Mouse (Mus musculus) embryonic facial prominence, embryonic 14.5 days (tissue): ENCODE results near the gene Sun2. TPM values are rescaled to one million over a fixed set of nuclear protein-coding genes. Genes with fewer than 3 reads are reported as not detected.

ENCODE experiments used
- ATAC-seq: fragments of 200-750 bp; cut with Nextera tagmentation; 2 replicates; pipeline ENCODE4 v1.8.0; 2017; ENCODE audit warnings: low read depth, moderate number of reproducible peaks, moderate TSS enrichment
- DNase-seq: peaks from one replicate; pipeline ENCODE4 v3.0.0-alpha.2; 2015; ENCODE audit warnings: low spot score
- H3K27ac ChIP-seq: fragments of 300-500 bp; sonication (generic); replicated peaks from 2 replicates; pipeline ENCODE4 v1.5.1; 2014; ENCODE audit warnings: low read depth, mild to moderate bottlenecking, low read length, moderate library complexity
- H3K27me3 ChIP-seq: fragments of 300-500 bp; sonication (generic); replicated peaks from 2 replicates; pipeline ENCODE4 v1.6.1; 2014; ENCODE audit warnings: low read length; ENCODE audit not compliant: control insufficient read depth, insufficient read depth
- H3K36me3 ChIP-seq: fragments of 300-500 bp; sonication (generic); 2 replicates; pipeline ENCODE4 v1.6.1; 2014; ENCODE audit warnings: low read length, mixed read lengths; ENCODE audit not compliant: control insufficient read depth, insufficient read depth
- H3K4me1 ChIP-seq: fragments of 300-500 bp; sonication (generic); 2 replicates; pipeline ENCODE4 v1.6.1; 2014; ENCODE audit warnings: antibody characterized with exemption, low read length; ENCODE audit not compliant: control insufficient read depth, insufficient read depth
- H3K4me2 ChIP-seq: fragments of 300-500 bp; sonication (generic); 2 replicates; pipeline ENCODE4 v1.6.1; 2014; ENCODE audit warnings: low read depth, mild to moderate bottlenecking, low read length, moderate library complexity, mixed read lengths
- H3K4me3 ChIP-seq: fragments of 300-500 bp; sonication (generic); 2 replicates; pipeline ENCODE4 v1.5.1; 2014; ENCODE audit warnings: low read depth, mild to moderate bottlenecking, low read length
- H3K9ac ChIP-seq: fragments of 300-500 bp; sonication (generic); 2 replicates; pipeline ENCODE4 v1.6.1; 2014; ENCODE audit warnings: low read depth, mild to moderate bottlenecking, low read length, moderate library complexity, mixed read lengths
- H3K9me3 ChIP-seq: fragments of 300-500 bp; sonication (generic); 2 replicates; pipeline ENCODE4 v1.6.1; 2016; ENCODE audit warnings: low read length; ENCODE audit not compliant: control insufficient read depth
- WGBS: fragments of 180-500 bp; shearing (Covaris S2); extraction: QIAGEN DNeasy Blood & Tissue Kit; methylation state at CpG from one replicate; pipeline ENCODE4 v1.1.7; 2014; 5-methylcytosine and 5-hydroxymethylcytosine counted together
- polyA plus RNA-seq: library from polyadenylated mRNA; unstranded; fragments of >200 nt; fragmentation: Nextera tagmentation; extraction: Ambion mirVana; gene quantifications from 2 replicates; pipeline ENCODE4 v1.2.1, GENCODE M21; 2014

Sun2 gene
- polyA plus RNA-seq, 1 experiment from 2014 or later: 5.9 TPM

- Histone ChIP-seq H3K27me3 (no peaks in the 10 kb centered on the region), H3K4me1 (peaks cover 38% of the 10 kb centered on the region), H3K9ac (peak overlapping the region; percentile 95), H3K27ac (no peak overlapping the region), H3K4me3 (peak overlapping the region; percentile 72), H3K36me3 (no peaks in the 10 kb centered on the region), H3K9me3 (no peaks in the 10 kb centered on the region), H3K4me2 (peak overlapping the region; percentile 88)
- ATAC-seq: no peak
- WGBS: 31% methylated on average over 6 of the region's 6 CpGs
- DNase-seq: no peak
Observed at GRCm38 (mm10) chr15:79685141-79685641, 57.1 kb downstream of the Sun2 start.

- Histone ChIP-seq H3K9ac (peak overlapping the region; percentile 95), H3K27me3 (no peaks in the 10 kb centered on the region), H3K4me3 (peak overlapping the region; percentile 72), H3K4me1 (peaks cover 38% of the 10 kb centered on the region), H3K4me2 (peak overlapping the region; percentile 88), H3K36me3 (peaks cover 3% of the 10 kb centered on the region; the same call in 1 of the 2 replicates), H3K27ac (no peak overlapping the region), H3K9me3 (no peaks in the 10 kb centered on the region)
- ATAC-seq: no peak
- WGBS: 72% methylated on average over 6 of the region's 6 CpGs
- DNase-seq: no peak
Observed at GRCm38 (mm10) chr15:79684616-79685015, 57.7 kb downstream of the Sun2 start.

GRCm38 (mm10) chr15:79683707-79684465 is 58.5 kb downstream of the Sun2 start:
- Histone ChIP-seq H3K4me3 (peak overlapping the region; percentile 72), H3K4me1 (peaks cover 38% of the 10 kb centered on the region), H3K4me2 (peak overlapping the region; percentile 88), H3K27me3 (no peaks in the 10 kb centered on the region), H3K36me3 (peaks cover 7% of the 10 kb centered on the region; the same call in 1 of the 2 replicates), H3K9ac (peak overlapping the region; percentile 95), H3K9me3 (no peaks in the 10 kb centered on the region), H3K27ac (no peak overlapping the region)
- DNase-seq: no peak
- no peak for ATAC-seq
- WGBS: 67% methylated on average over 19 of the region's 19 CpGs

GRCm38 (mm10) chr15:79683146-79683545 is 59.2 kb downstream of the Sun2 start:
- 76% methylated on average over 6 of the region's 6 CpGs for WGBS

GRCm38 (mm10) chr15:79681973-79682372 is 60.4 kb downstream of the Sun2 start:
- H3K4me2 ChIP-seq: no peak overlapping the region
- peaks cover 34% of the 10 kb centered on the region for H3K4me1 ChIP-seq
- WGBS: 87% methylated on average over 4 of the region's 4 CpGs

More at GRCm38 (mm10) chr15:79683146-79683545, 59.2 kb downstream of the Sun2 start:
- H3K4me1 ChIP-seq: peaks cover 34% of the 10 kb centered on the region
- no peaks in the 10 kb centered on the region for H3K27me3 ChIP-seq
- no peak overlapping the region for H3K27ac ChIP-seq
- ATAC-seq: no peak
- H3K9ac ChIP-seq: no peak overlapping the region; the same call in 1 of the 2 replicates
- DNase-seq: no peak
- H3K36me3 ChIP-seq: peaks cover 7% of the 10 kb centered on the region; the same call in 1 of the 2 replicates
- no peaks in the 10 kb centered on the region for H3K9me3 ChIP-seq
- peak overlapping the region; percentile 15 for H3K4me2 ChIP-seq
- no peak overlapping the region for H3K4me3 ChIP-seq

GRCm38 (mm10) chr15:79677936-79678335 is 64.4 kb downstream of the Sun2 start:
- peaks cover 44% of the 10 kb centered on the region for H3K36me3 ChIP-seq
- ATAC-seq: no peak
- no peak overlapping the region for H3K9ac ChIP-seq
- no peak overlapping the region for H3K27ac ChIP-seq
- H3K27me3 ChIP-seq: no peaks in the 10 kb centered on the region
- DNase-seq: no peak
- 82% methylated on average over 2 of the region's 2 CpGs for WGBS
- H3K9me3 ChIP-seq: no peaks in the 10 kb centered on the region
- no peaks in the 10 kb centered on the region for H3K4me1 ChIP-seq
- no peak overlapping the region for H3K4me3 ChIP-seq
- no peak overlapping the region for H3K4me2 ChIP-seq

More at GRCm38 (mm10) chr15:79681973-79682372, 60.4 kb downstream of the Sun2 start:
- no peak for ATAC-seq
- no peak for DNase-seq
- Histone ChIP-seq H3K9me3 (no peaks in the 10 kb centered on the region), H3K36me3 (peaks cover 7% of the 10 kb centered on the region; the same call in 1 of the 2 replicates), H3K27ac (no peak overlapping the region), H3K4me3 (no peak overlapping the region), H3K9ac (no peak overlapping the region), H3K27me3 (no peaks in the 10 kb centered on the region)

Other genes starting within 250 kb of the Sun2 start
- gene Kcnj4, start 237.3 kb downstream of the Sun2 start, polyA plus RNA-seq: 0.07 and 0.09 TPM in 2 replicates
- 149 and 157 TPM in 2 replicates for gene Kdelr3, start 226.1 kb downstream of the Sun2 start, polyA plus RNA-seq
- 80.0 and 81.6 TPM in 2 replicates for gene Ddx17, start 195.8 kb downstream of the Sun2 start, polyA plus RNA-seq
- 1.8 and 2.6 TPM in 2 replicates for gene Dmc1, start 137.4 kb downstream of the Sun2 start, polyA plus RNA-seq
- 0.85 and 1.3 TPM in 2 replicates for gene Fam227a, start 83.6 kb downstream of the Sun2 start, polyA plus RNA-seq
- 47.4 and 52.3 TPM in 2 replicates for gene Cby1, start 83.3 kb downstream of the Sun2 start, polyA plus RNA-seq
- 208 and 234 TPM in 2 replicates for gene Tomm22, start 71.7 kb downstream of the Sun2 start, polyA plus RNA-seq
- gene Josd1, start 54.6 kb downstream of the Sun2 start, polyA plus RNA-seq: 19.0 and 19.9 TPM in 2 replicates
- gene Gtpbp1, start 51.7 kb downstream of the Sun2 start, polyA plus RNA-seq: 27.2 and 28.4 TPM in 2 replicates
- 50.0 and 59.5 TPM in 2 replicates for gene Dnal4, start 35.3 kb upstream of the Sun2 start, polyA plus RNA-seq
- 3.2 and 3.4 TPM in 2 replicates for gene Nptxr, start 62.2 kb upstream of the Sun2 start, polyA plus RNA-seq
- gene Npcd, start 91.7 kb upstream of the Sun2 start, polyA plus RNA-seq: 0.80 TPM in 1 of 2 replicates, not detected in the other
- 50.2 and 54.4 TPM in 2 replicates for gene Cbx6, start 92.2 kb upstream of the Sun2 start, polyA plus RNA-seq
- gene Apobec3, start 149.1 kb upstream of the Sun2 start, polyA plus RNA-seq: 16.1 and 17.3 TPM in 2 replicates
- gene Cbx7, start 228.6 kb upstream of the Sun2 start, polyA plus RNA-seq: 1.5 and 1.8 TPM in 2 replicates